Mouse (Mus musculus) stomach, postnatal 0 days (tissue): ENCODE measurements around the gene Mrc2. TPM values are rescaled to one million over a fixed set of nuclear protein-coding genes. Genes with fewer than 3 reads are reported as not detected.

Experiments used
- ATAC-seq: fragments of 200-750 bp; cut with Nextera tagmentation; 2 replicates; pipeline ENCODE4 v1.8.0; 2017; ENCODE audit not compliant: low FRiP score, low TSS enrichment
- DNase-seq: peaks from one replicate; pipeline ENCODE4 v3.0.0-alpha.2; 2016; ENCODE audit warnings: low spot score
- H3K27ac ChIP-seq: fragments of 300-500 bp; sonication (generic); replicated peaks from 2 replicates; pipeline ENCODE4 v1.5.1; 2014; ENCODE audit warnings: mild to moderate bottlenecking, control low read depth
- H3K27me3 ChIP-seq: fragments of 300-500 bp; sonication (generic); 2 replicates; pipeline ENCODE4 v1.6.1; 2014; ENCODE audit warnings: low read length; ENCODE audit not compliant: control insufficient read depth, insufficient read depth
- H3K36me3 ChIP-seq: fragments of 300-500 bp; sonication (generic); 2 replicates; pipeline ENCODE4 v1.6.1; 2014; ENCODE audit warnings: low read length, mixed read lengths; ENCODE audit not compliant: control insufficient read depth, insufficient read depth
- H3K4me1 ChIP-seq: fragments of 300-500 bp; sonication (generic); replicated peaks from 2 replicates; pipeline ENCODE4 v1.6.1; 2014; ENCODE audit warnings: antibody characterized with exemption; ENCODE audit not compliant: control insufficient read depth, insufficient read depth
- H3K4me2 ChIP-seq: fragments of 300-500 bp; sonication (generic); replicated peaks from 2 replicates; pipeline ENCODE4 v1.6.1; 2014; ENCODE audit warnings: low read depth, mild to moderate bottlenecking, control low read depth, moderate library complexity
- H3K4me3 ChIP-seq: fragments of 300-500 bp; sonication (generic); 2 replicates; pipeline ENCODE4 v1.5.1; 2014; ENCODE audit warnings: low read depth, low read length, control low read depth
- H3K9ac ChIP-seq: fragments of 300-500 bp; sonication (generic); 2 replicates; pipeline ENCODE4 v1.6.1; 2014; ENCODE audit warnings: mild to moderate bottlenecking, low read length, control low read depth, mixed read lengths
- H3K9me3 ChIP-seq: fragments of 300-500 bp; sonication (generic); 2 replicates; pipeline ENCODE4 v1.6.1; 2016; ENCODE audit warnings: low read length; ENCODE audit not compliant: control insufficient read depth
- CTCF ChIP-seq: IDR thresholded peaks from 2 replicates; pipeline ENCODE4 v1.5.1; 2016; ENCODE audit warnings: antibody characterized with exemption, low read depth, mild to moderate bottlenecking, moderate library complexity
- EP300 ChIP-seq: optimal IDR thresholded peaks from 2 replicates; pipeline ENCODE3; 2016; ENCODE audit warnings: antibody characterized with exemption
- WGBS: fragments of 180-500 bp; shearing (Covaris S2); extraction: QIAGEN DNeasy Blood & Tissue Kit; methylation state at CpG from one replicate; pipeline ENCODE4 v1.1.7; 2014; 5-methylcytosine and 5-hydroxymethylcytosine counted together
- polyA plus RNA-seq: library from polyadenylated mRNA; unstranded; fragments of >200 nt; fragmentation: Nextera tagmentation; extraction: Ambion mirVana; gene quantifications from 2 replicates; pipeline ENCODE4 v1.2.1, GENCODE M21; 2015

The Mrc2 gene
- polyA plus RNA-seq, 1 experiment from 2014 or later, result 2.9 TPM

GRCm38 (mm10) chr11:105364386-105365065 lies 72.1 kb downstream of the Mrc2 start:
- ATAC-seq, result no peak
- Histone ChIP-seq H3K27me3 (no peaks in the 10 kb centered on the region), H3K9ac (0 out of 2 replicates have a peak overlapping the region, but pooled peaks have one; percentile 13), H3K9me3 (no peaks in the 10 kb centered on the region), H3K4me1 (no peaks in the 10 kb centered on the region), H3K27ac (no peak overlapping the region), H3K4me2 (peak overlapping the region; percentile 35; the same call in 1 of the 2 replicates), H3K36me3 (no peaks in the 10 kb centered on the region), H3K4me3 (no peak overlapping the region)
- no peak for DNase-seq
- TF ChIP-seq CTCF (no peak), EP300 (no peak)
- WGBS, result 44% methylated on average over 12 of the region's 12 CpGs

- ATAC-seq, result no peak
- no peak overlapping the region for H3K4me3 ChIP-seq
- H3K4me1 ChIP-seq, result no peaks in the 10 kb centered on the region
- no peak overlapping the region for H3K4me2 ChIP-seq
- H3K27me3 ChIP-seq, result no peaks in the 10 kb centered on the region
- no peak overlapping the region for H3K9ac ChIP-seq
- WGBS, result 92% methylated on average over 3 of the region's 3 CpGs
- H3K9me3 ChIP-seq, result no peaks in the 10 kb centered on the region
- no peak overlapping the region for H3K27ac ChIP-seq
- DNase-seq, result no peak
- TF ChIP-seq CTCF, result no peak
- no peak for TF ChIP-seq EP300
- no peaks in the 10 kb centered on the region for H3K36me3 ChIP-seq
These were observed 73.2 kb downstream of the Mrc2 start for GRCm38 (mm10) chr11:105365611-105366010.

GRCm38 (mm10) chr11:105366051-105366450 lies 73.6 kb downstream of the Mrc2 start:
- TF ChIP-seq CTCF, result no peak
- no peak for TF ChIP-seq EP300
- WGBS, result 71% methylated on average over 4 of the region's 4 CpGs
- no peak for ATAC-seq

GRCm38 (mm10) chr11:105367163-105367562 lies 74.7 kb downstream of the Mrc2 start:
- H3K4me2 ChIP-seq, result no peak overlapping the region
- no peaks in the 10 kb centered on the region for H3K9me3 ChIP-seq
- DNase-seq, result no peak
- no peaks in the 10 kb centered on the region for H3K36me3 ChIP-seq
- ATAC-seq, result no peak
- H3K9ac ChIP-seq, result no peak overlapping the region
- no peaks in the 10 kb centered on the region for H3K27me3 ChIP-seq
- WGBS, result 80% methylated on average over 3 of the region's 3 CpGs
- H3K4me3 ChIP-seq, result no peak overlapping the region
- no peak for TF ChIP-seq CTCF
- no peak for TF ChIP-seq EP300
- no peak overlapping the region for H3K27ac ChIP-seq
- no peaks in the 10 kb centered on the region for H3K4me1 ChIP-seq

More at GRCm38 (mm10) chr11:105366051-105366450, 73.6 kb downstream of the Mrc2 start:
- no peaks in the 10 kb centered on the region for H3K36me3 ChIP-seq
- no peaks in the 10 kb centered on the region for H3K4me1 ChIP-seq
- H3K9me3 ChIP-seq, result no peaks in the 10 kb centered on the region
- H3K4me2 ChIP-seq, result no peak overlapping the region
- H3K27me3 ChIP-seq, result no peaks in the 10 kb centered on the region
- no peak overlapping the region for H3K9ac ChIP-seq
- DNase-seq, result no peak
- H3K4me3 ChIP-seq, result no peak overlapping the region
- no peak overlapping the region for H3K27ac ChIP-seq

GRCm38 (mm10) chr11:105368833-105369232 lies 76.4 kb downstream of the Mrc2 start:
- TF ChIP-seq EP300 (no peak), CTCF (no peak)
- no peak for DNase-seq
- WGBS, result 85% methylated on average over 5 of the region's 5 CpGs

More at GRCm38 (mm10) chr11:105368833-105369232, 76.4 kb downstream of the Mrc2 start:
- H3K4me3 ChIP-seq, result no peak overlapping the region
- H3K36me3 ChIP-seq, result no peaks in the 10 kb centered on the region
- H3K9me3 ChIP-seq, result no peaks in the 10 kb centered on the region
- no peak overlapping the region for H3K27ac ChIP-seq
- no peaks in the 10 kb centered on the region for H3K27me3 ChIP-seq
- H3K9ac ChIP-seq, result no peak overlapping the region
- no peak for ATAC-seq
- H3K4me1 ChIP-seq, result no peaks in the 10 kb centered on the region
- no peak overlapping the region for H3K4me2 ChIP-seq
